Mouse (Mus musculus): Measurements from ENCODE around the gene Nkx2-5. TPM values are rescaled to one million over a fixed set of nuclear protein-coding genes. Genes with fewer than 3 reads are reported as not detected.

The Nkx2-5 gene
- total and polyA plus RNA-seq, 3 experiments = not detected

GRCm38 (mm10) chr17:26834302-26834965, 10.4 kb downstream of the Nkx2-5 start:
- Histone ChIP-seq H3K9ac (ENCODE audit: control insufficient read depth, low read depth, low read length, poor library complexity, severe bottlenecking) (no peak overlapping the region), H3K27me3 (ENCODE audit: control insufficient read depth in 1 of 2, insufficient read depth in 2 of 2, low read length in 2 of 2) (peaks cover 0 to 4% of the 10 kb centered on the region in 2 experiments; a peak in 2 of 4 replicates), H3K27ac (ENCODE audit: control insufficient read depth, low read depth, low read length) (no peak overlapping the region), H3K4me1 (ENCODE audit: control insufficient read depth in 1 of 2, insufficient read depth in 2 of 2, low read length in 2 of 2) (no peaks in the 10 kb centered on the region), H3K79me2 (ENCODE audit: control insufficient read depth, insufficient read depth, low read length, poor library complexity) (no peaks in the 10 kb centered on the region), H3K9me3 (replicated peaks; ENCODE audit: insufficient read depth, low read length) (no peaks in the 10 kb centered on the region), H3K4me3 (ENCODE audit: control insufficient read depth in 1 of 2, insufficient read depth in 1 of 2, low read depth in 2 of 2, low read length in 2 of 2) (no peak overlapping the region), H3K36me3 (ENCODE audit: control insufficient read depth in 1 of 2, insufficient read depth in 2 of 2, low read length in 2 of 2) (no peaks in the 10 kb centered on the region)
- no peak for DNase-seq (ENCODE audit: low read depth, low spot score)
- no peak for TF ChIP-seq JUND (IDR thresholded peaks at IDR 0.05; ENCODE audit: low read depth, low read length)
- no peak for TF ChIP-seq E2F4 (IDR thresholded peaks at IDR 0.05; ENCODE audit: borderline replicate concordance, low read depth, low read length)
- TF ChIP-seq POLR2A (IDR thresholded peaks at IDR 0.05; ENCODE audit: control insufficient read depth in 1 of 2, insufficient read depth in 1 of 2, low read depth in 1 of 2, low read length in 2 of 2, poor library complexity in 1 of 2) = no peak
- no peak for TF ChIP-seq MAX (IDR thresholded peaks at IDR 0.05; ENCODE audit: low read length)

- H3K27me3 ChIP-seq (ENCODE audit: control insufficient read depth in 1 of 2, insufficient read depth in 2 of 2, low read length in 2 of 2) = peaks cover 0 to 7% of the 10 kb centered on the region in 2 experiments; a peak in 3 of 4 replicates
- H3K9me3 ChIP-seq (replicated peaks; ENCODE audit: insufficient read depth, low read length) = no peaks in the 10 kb centered on the region
- no peak for TF ChIP-seq POLR2A (IDR thresholded peaks at IDR 0.05; ENCODE audit: control insufficient read depth in 1 of 2, insufficient read depth in 1 of 2, low read depth in 1 of 2, low read length in 2 of 2, poor library complexity in 1 of 2)
- TF ChIP-seq JUND (IDR thresholded peaks at IDR 0.05; ENCODE audit: low read depth, low read length) = no peak
- TF ChIP-seq MXI1 (IDR thresholded peaks at IDR 0.05; ENCODE audit: low read depth, low read length) = no peak
- TF ChIP-seq MAFK (IDR thresholded peaks at IDR 0.05; ENCODE audit: borderline replicate concordance, low read depth, low read length) = no peak
- no peaks in the 10 kb centered on the region for H3K36me3 ChIP-seq (ENCODE audit: control insufficient read depth in 1 of 2, insufficient read depth in 2 of 2, low read length in 2 of 2)
- no peaks in the 10 kb centered on the region for H3K4me1 ChIP-seq (ENCODE audit: control insufficient read depth in 1 of 2, insufficient read depth in 2 of 2, low read length in 2 of 2)
- no peaks in the 10 kb centered on the region for H3K79me2 ChIP-seq (ENCODE audit: control insufficient read depth, insufficient read depth, low read length, poor library complexity)
- no peak overlapping the region for H3K9ac ChIP-seq (ENCODE audit: control insufficient read depth, low read depth, low read length, poor library complexity, severe bottlenecking)
- no peak overlapping the region for H3K4me3 ChIP-seq (ENCODE audit: control insufficient read depth in 1 of 2, insufficient read depth in 1 of 2, low read depth in 2 of 2, low read length in 2 of 2)
- DNase-seq (ENCODE audit: low read depth, low spot score) = no peak
- H3K27ac ChIP-seq (ENCODE audit: control insufficient read depth, low read depth, low read length) = no peak overlapping the region
Observed at GRCm38 (mm10) chr17:26833806-26834205, 11.0 kb downstream of the Nkx2-5 start.

- DNase-seq (ENCODE audit: low read depth, low spot score) = no peak
Observed at GRCm38 (mm10) chr17:26826131-26826530, 18.7 kb downstream of the Nkx2-5 start.

More at GRCm38 (mm10) chr17:26826131-26826530, 18.7 kb downstream of the Nkx2-5 start:
- H3K27me3 ChIP-seq (ENCODE audit: control insufficient read depth in 1 of 2, insufficient read depth in 2 of 2, low read length in 2 of 2) = peaks cover 0 to 8% of the 10 kb centered on the region in 2 experiments; a peak in 3 of 4 replicates
- H3K4me3 ChIP-seq (ENCODE audit: control insufficient read depth in 1 of 2, insufficient read depth in 1 of 2, low read depth in 2 of 2, low read length in 2 of 2) = no peak overlapping the region
- H3K36me3 ChIP-seq (ENCODE audit: control insufficient read depth in 1 of 2, insufficient read depth in 2 of 2, low read length in 2 of 2) = no peaks in the 10 kb centered on the region
- H3K4me1 ChIP-seq (ENCODE audit: control insufficient read depth in 1 of 2, insufficient read depth in 2 of 2, low read length in 2 of 2) = 0 out of 4 replicates have a peak, but pooled peaks cover 0 to 2% of the 10 kb centered on the region in 2 experiments
- no peak for TF ChIP-seq MAZ (IDR thresholded peaks at IDR 0.05; ENCODE audit: low read depth, low read length)
- TF ChIP-seq ZC3H11A (IDR thresholded peaks at IDR 0.05; ENCODE audit: low read depth, low read length) = no peak
- no peak for TF ChIP-seq E2F4 (IDR thresholded peaks at IDR 0.05; ENCODE audit: borderline replicate concordance, low read depth, low read length)
- no peak for TF ChIP-seq JUND (IDR thresholded peaks at IDR 0.05; ENCODE audit: low read depth, low read length)
- TF ChIP-seq TBP (IDR thresholded peaks at IDR 0.05; ENCODE audit: low read depth, low read length) = no peak
- H3K9ac ChIP-seq (ENCODE audit: control insufficient read depth, low read depth, low read length, poor library complexity, severe bottlenecking) = no peak overlapping the region
- no peaks in the 10 kb centered on the region for H3K79me2 ChIP-seq (ENCODE audit: control insufficient read depth, insufficient read depth, low read length, poor library complexity)
- H3K27ac ChIP-seq (ENCODE audit: control insufficient read depth, low read depth, low read length) = no peak overlapping the region
- no peaks in the 10 kb centered on the region for H3K9me3 ChIP-seq (replicated peaks; ENCODE audit: insufficient read depth, low read length)
